Mouse (Mus musculus): ENCODE results near the gene Rab7b. TPM values are rescaled to one million over a fixed set of nuclear protein-coding genes. Genes with fewer than 3 reads are reported as not detected.

The Rab7b gene
- polyA plus RNA-seq, 1 experiment from 2014 or later: 1.6 TPM

DNA sequence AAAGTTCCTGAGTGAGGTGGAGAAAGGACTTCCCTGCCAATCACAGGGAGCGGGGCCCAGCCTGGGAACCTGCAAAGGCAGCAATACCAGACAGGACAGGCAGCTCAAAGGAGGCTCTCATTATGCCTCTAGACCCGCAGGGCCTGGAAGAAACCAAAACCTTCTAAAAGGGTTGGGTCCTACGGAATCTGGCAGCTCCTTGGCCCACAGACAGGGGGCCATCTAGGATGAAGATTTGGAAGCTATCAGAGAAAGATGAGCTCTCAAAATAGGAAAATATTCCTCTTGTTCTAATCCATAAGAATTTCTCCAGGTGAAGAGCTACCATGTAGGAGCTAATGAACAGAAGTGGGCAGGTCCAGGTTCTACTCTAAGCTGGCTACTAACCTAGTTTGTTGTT, 521 bp downstream of the Rab7b start:
- 82% methylated on average over 3 of the region's 3 CpGs for WGBS

DNA sequence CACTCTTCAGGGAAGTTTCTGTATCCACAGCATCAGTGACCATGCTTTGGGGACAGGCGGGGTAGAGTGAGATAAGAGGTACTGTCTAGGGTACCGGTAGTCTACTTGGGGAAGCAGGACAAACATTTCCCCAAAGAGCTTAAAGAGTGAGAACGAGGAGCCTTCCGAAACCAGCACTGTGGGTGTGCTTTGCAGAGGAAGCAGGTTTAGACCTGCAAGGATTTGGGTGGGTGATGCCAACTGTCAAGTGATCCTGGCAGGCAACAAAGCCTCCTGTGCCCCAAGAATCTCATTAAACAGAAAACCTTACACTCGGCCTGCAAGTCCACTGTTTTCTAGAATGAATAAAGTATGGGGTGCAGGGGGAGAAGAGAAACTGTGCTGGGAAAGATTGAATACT, 1.4 kb downstream of the Rab7b start:
- DNase-seq (no peak), ATAC-seq (ENCODE audit: low FRiP score, low TSS enrichment) (no peak)
- H3K9ac ChIP-seq (replicated peaks; ENCODE audit: low read length): no peak overlapping the region
- no peaks in the 10 kb centered on the region for H3K9me3 ChIP-seq (ENCODE audit: control insufficient read depth, low read length)
- no peaks in the 10 kb centered on the region for H3K27me3 ChIP-seq (ENCODE audit: control insufficient read depth, insufficient read depth, low read length)
- H3K4me3 ChIP-seq (replicated peaks; ENCODE audit: low read depth, low read length): no peak overlapping the region
- no peaks in the 10 kb centered on the region for H3K36me3 ChIP-seq (ENCODE audit: control insufficient read depth, insufficient read depth, low read length)
- no peak overlapping the region for H3K4me2 ChIP-seq (ENCODE audit: low read length)
- no peak overlapping the region for H3K27ac ChIP-seq (replicated peaks; ENCODE audit: low read depth, low read length)
- no peaks in the 10 kb centered on the region for H3K4me1 ChIP-seq (ENCODE audit: control insufficient read depth, insufficient read depth, low read length)
- 89% methylated on average over 5 of the region's 5 CpGs for whole genome bisulfite sequencing

More for the DNA sequence above, 521 bp downstream of the Rab7b start:
- DNase-seq (no peak), ATAC-seq (ENCODE audit: low FRiP score, low TSS enrichment) (no peak)
- no peaks in the 10 kb centered on the region for H3K36me3 ChIP-seq (ENCODE audit: control insufficient read depth, insufficient read depth, low read length)
- H3K4me3 ChIP-seq (replicated peaks; ENCODE audit: low read depth, low read length): no peak overlapping the region
- H3K4me1 ChIP-seq (ENCODE audit: control insufficient read depth, insufficient read depth, low read length): no peaks in the 10 kb centered on the region
- no peak overlapping the region for H3K9ac ChIP-seq (replicated peaks; ENCODE audit: low read length)
- no peaks in the 10 kb centered on the region for H3K27me3 ChIP-seq (ENCODE audit: control insufficient read depth, insufficient read depth, low read length)
- no peak overlapping the region for H3K4me2 ChIP-seq (ENCODE audit: low read length)
- H3K27ac ChIP-seq (replicated peaks; ENCODE audit: low read depth, low read length): no peak overlapping the region
- no peaks in the 10 kb centered on the region for H3K9me3 ChIP-seq (ENCODE audit: control insufficient read depth, low read length)

DNA sequence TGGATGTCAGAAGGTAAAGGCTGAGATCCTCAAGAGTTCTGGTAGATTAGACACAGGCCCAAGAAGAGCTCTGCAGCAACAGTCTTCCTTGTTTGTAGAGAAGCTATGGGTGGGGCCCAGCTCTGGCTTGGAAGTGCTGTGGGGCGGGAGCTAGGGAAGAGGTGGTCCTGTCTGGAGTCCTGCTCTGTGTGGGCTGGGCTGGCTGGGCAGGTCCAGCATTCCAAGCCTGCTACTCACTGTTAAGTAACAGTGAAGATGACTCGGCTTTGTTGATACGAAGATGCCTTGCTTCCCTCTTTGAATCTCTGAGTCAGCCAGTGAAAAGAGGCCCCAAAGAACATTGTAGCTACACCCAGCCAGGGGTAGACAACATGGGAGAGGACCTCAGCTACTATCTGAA, 1.9 kb downstream of the Rab7b start:
- no peaks in the 10 kb centered on the region for H3K36me3 ChIP-seq (ENCODE audit: control insufficient read depth, insufficient read depth, low read length)
- WGBS: 68% methylated on average over 3 of the region's 3 CpGs
- H3K4me3 ChIP-seq (replicated peaks; ENCODE audit: low read depth, low read length): no peak overlapping the region
- DNase-seq (no peak), ATAC-seq (ENCODE audit: low FRiP score, low TSS enrichment) (no peak)
- no peak overlapping the region for H3K4me2 ChIP-seq (ENCODE audit: low read length)
- H3K27ac ChIP-seq (replicated peaks; ENCODE audit: low read depth, low read length): no peak overlapping the region
- no peaks in the 10 kb centered on the region for H3K4me1 ChIP-seq (ENCODE audit: control insufficient read depth, insufficient read depth, low read length)
- no peaks in the 10 kb centered on the region for H3K27me3 ChIP-seq (ENCODE audit: control insufficient read depth, insufficient read depth, low read length)
- no peak overlapping the region for H3K9ac ChIP-seq (replicated peaks; ENCODE audit: low read length)
- no peaks in the 10 kb centered on the region for H3K9me3 ChIP-seq (ENCODE audit: control insufficient read depth, low read length)

DNA sequence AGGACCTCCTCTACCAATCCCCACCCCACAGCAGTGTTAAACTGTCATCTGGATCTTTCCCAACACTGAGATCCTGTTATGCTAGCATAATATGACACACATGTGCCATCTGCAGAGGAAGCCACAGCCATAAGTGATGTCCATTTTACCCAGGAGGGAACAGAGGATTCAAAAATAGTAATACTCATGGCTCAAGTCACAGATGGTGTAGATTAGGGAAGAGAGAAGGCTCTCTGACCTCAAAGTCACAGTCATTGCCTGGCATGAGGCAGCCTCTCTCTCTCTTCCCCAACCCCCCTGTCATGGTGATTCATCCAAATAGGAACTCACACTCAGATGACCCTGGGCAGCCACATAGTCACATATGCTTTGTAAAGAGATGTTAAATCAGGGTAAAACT, 2.9 kb downstream of the Rab7b start:
- Histone ChIP-seq H3K36me3 (ENCODE audit: control insufficient read depth, insufficient read depth, low read length) (no peaks in the 10 kb centered on the region), H3K9me3 (ENCODE audit: control insufficient read depth, low read length) (no peaks in the 10 kb centered on the region), H3K4me3 (replicated peaks; ENCODE audit: low read depth, low read length) (no peak overlapping the region)

DNA sequence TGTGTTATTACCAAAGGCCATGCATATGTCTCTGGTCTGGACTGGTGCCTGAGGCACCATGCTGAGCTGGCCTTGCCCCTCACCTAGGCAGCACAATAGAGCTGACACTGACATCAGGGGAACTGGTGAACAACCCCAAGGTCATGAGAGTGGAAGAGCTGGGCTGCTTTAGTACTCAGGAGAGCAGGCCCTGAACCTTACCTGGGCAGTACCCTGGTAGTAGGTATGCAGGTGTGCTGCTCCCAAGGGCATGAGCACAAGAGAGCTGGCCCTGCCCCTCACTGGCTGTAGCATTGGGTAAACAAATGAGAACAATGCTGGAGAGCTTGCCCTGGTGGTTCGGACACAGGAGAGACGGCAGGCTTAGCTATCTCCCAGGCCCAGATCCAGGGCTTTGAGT, 6.8 kb downstream of the Rab7b start:
- no peaks in the 10 kb centered on the region for H3K9me3 ChIP-seq (ENCODE audit: control insufficient read depth, low read length)
- no peaks in the 10 kb centered on the region for H3K36me3 ChIP-seq (ENCODE audit: control insufficient read depth, insufficient read depth, low read length)
- ATAC-seq (ENCODE audit: low FRiP score, low TSS enrichment) (no peak), DNase-seq (no peak)
- H3K27ac ChIP-seq (replicated peaks; ENCODE audit: low read depth, low read length): no peak overlapping the region
- no peaks in the 10 kb centered on the region for H3K27me3 ChIP-seq (ENCODE audit: control insufficient read depth, insufficient read depth, low read length)
- 85% methylated on average over 2 of the region's 2 CpGs for WGBS
- no peak overlapping the region for H3K9ac ChIP-seq (replicated peaks; ENCODE audit: low read length)
- no peaks in the 10 kb centered on the region for H3K4me1 ChIP-seq (ENCODE audit: control insufficient read depth, insufficient read depth, low read length)
- H3K4me3 ChIP-seq (replicated peaks; ENCODE audit: low read depth, low read length): no peak overlapping the region
- H3K4me2 ChIP-seq (ENCODE audit: low read length): no peak overlapping the region

More for the DNA sequence above, 2.9 kb downstream of the Rab7b start:
- Histone ChIP-seq H3K9ac (replicated peaks; ENCODE audit: low read length) (no peak overlapping the region), H3K27ac (replicated peaks; ENCODE audit: low read depth, low read length) (no peak overlapping the region), H3K4me1 (ENCODE audit: control insufficient read depth, insufficient read depth, low read length) (no peaks in the 10 kb centered on the region), H3K4me2 (ENCODE audit: low read length) (no peak overlapping the region), H3K27me3 (ENCODE audit: control insufficient read depth, insufficient read depth, low read length) (no peaks in the 10 kb centered on the region)
- ATAC-seq (ENCODE audit: low FRiP score, low TSS enrichment): no peak
- no peak for DNase-seq

DNA sequence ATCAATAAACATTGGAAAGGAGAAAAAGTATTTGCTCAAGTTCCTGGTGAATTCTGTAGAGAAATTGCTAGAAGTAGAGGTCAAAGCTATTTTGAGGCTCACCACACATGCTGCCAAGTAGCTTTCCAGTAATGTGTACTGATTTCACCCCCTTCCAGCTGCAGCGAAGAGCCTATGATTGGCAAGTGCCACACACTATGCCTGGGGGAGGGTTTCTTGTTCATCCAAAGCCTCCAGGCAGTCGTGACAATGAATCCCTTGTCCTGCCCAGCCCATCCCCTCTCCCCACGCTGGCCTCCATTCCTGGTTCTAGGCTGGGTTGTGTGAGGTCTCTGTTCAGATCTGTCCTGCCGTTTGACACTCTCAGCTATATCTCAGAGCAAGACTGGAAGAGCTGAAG, 7.8 kb downstream of the Rab7b start:
- ATAC-seq (ENCODE audit: low FRiP score, low TSS enrichment) (no peak), DNase-seq (no peak)
- WGBS: 52% methylated on average over 4 of the region's 4 CpGs
- Histone ChIP-seq H3K9me3 (ENCODE audit: control insufficient read depth, low read length) (no peaks in the 10 kb centered on the region), H3K4me1 (ENCODE audit: control insufficient read depth, insufficient read depth, low read length) (no peaks in the 10 kb centered on the region), H3K27ac (replicated peaks; ENCODE audit: low read depth, low read length) (no peak overlapping the region), H3K9ac (replicated peaks; ENCODE audit: low read length) (no peak overlapping the region), H3K27me3 (ENCODE audit: control insufficient read depth, insufficient read depth, low read length) (no peaks in the 10 kb centered on the region), H3K4me2 (ENCODE audit: low read length) (no peak overlapping the region), H3K4me3 (replicated peaks; ENCODE audit: low read depth, low read length) (no peak overlapping the region), H3K36me3 (ENCODE audit: control insufficient read depth, insufficient read depth, low read length) (no peaks in the 10 kb centered on the region)

DNA sequence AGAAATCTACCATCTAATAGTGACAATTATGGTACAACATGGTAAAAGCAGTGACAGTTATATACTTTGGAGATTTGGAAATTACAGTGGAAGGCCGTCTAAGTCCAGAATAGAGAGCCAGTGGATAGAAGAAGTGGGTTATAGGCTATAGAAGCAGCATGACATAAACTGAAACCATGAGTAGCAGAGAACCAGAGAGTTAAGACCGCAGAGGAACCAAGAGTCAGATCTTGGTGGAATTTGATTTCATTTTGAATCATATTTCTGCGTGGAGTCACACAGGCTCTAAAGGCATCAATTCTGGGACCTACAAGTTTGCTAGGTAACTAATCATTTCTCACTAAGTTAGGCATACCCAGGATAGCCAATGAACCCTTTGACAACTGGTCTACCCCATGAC, 10.3 kb downstream of the Rab7b start:
- WGBS: 94% methylated on average over 3 of the region's 3 CpGs
- no peak for ATAC-seq (ENCODE audit: low FRiP score, low TSS enrichment)
- Histone ChIP-seq H3K27ac (replicated peaks; ENCODE audit: low read depth, low read length) (no peak overlapping the region), H3K36me3 (ENCODE audit: control insufficient read depth, insufficient read depth, low read length) (no peaks in the 10 kb centered on the region), H3K4me3 (replicated peaks; ENCODE audit: low read depth, low read length) (no peak overlapping the region), H3K4me2 (ENCODE audit: low read length) (no peak overlapping the region), H3K9ac (replicated peaks; ENCODE audit: low read length) (no peak overlapping the region), H3K27me3 (ENCODE audit: control insufficient read depth, insufficient read depth, low read length) (no peaks in the 10 kb centered on the region), H3K4me1 (ENCODE audit: control insufficient read depth, insufficient read depth, low read length) (no peaks in the 10 kb centered on the region), H3K9me3 (ENCODE audit: control insufficient read depth, low read length) (no peaks in the 10 kb centered on the region)
- no peak for DNase-seq

DNA sequence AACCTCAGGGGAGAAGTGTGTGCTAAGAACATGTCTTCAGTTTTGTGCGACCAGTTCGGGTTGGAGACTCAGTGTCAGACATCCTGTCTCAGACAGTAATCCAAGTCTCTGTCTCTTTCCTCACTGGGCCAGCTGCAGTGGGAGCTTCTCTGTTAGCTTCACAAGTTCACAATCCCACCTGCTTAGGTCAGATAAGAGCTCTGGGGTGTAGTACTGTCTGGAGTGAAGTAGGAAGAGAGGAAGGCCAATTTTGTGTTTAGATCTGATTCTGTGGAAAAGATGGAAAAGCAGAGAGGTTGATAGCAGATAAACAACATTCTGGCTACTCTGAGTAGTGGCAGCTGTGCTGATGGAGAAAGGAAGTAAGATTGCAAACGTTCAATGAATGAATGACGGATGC, 11.1 kb downstream of the Rab7b start:
- DNase-seq (no peak), ATAC-seq (ENCODE audit: low FRiP score, low TSS enrichment) (no peak)
- Histone ChIP-seq H3K4me2 (ENCODE audit: low read length) (no peak overlapping the region), H3K4me1 (ENCODE audit: control insufficient read depth, insufficient read depth, low read length) (no peaks in the 10 kb centered on the region), H3K9ac (replicated peaks; ENCODE audit: low read length) (no peak overlapping the region), H3K27ac (replicated peaks; ENCODE audit: low read depth, low read length) (no peak overlapping the region), H3K36me3 (ENCODE audit: control insufficient read depth, insufficient read depth, low read length) (no peaks in the 10 kb centered on the region), H3K27me3 (ENCODE audit: control insufficient read depth, insufficient read depth, low read length) (no peaks in the 10 kb centered on the region), H3K9me3 (ENCODE audit: control insufficient read depth, low read length) (no peaks in the 10 kb centered on the region), H3K4me3 (replicated peaks; ENCODE audit: low read depth, low read length) (no peak overlapping the region)
- WGBS: 87% methylated on average over 4 of the region's 4 CpGs

DNA sequence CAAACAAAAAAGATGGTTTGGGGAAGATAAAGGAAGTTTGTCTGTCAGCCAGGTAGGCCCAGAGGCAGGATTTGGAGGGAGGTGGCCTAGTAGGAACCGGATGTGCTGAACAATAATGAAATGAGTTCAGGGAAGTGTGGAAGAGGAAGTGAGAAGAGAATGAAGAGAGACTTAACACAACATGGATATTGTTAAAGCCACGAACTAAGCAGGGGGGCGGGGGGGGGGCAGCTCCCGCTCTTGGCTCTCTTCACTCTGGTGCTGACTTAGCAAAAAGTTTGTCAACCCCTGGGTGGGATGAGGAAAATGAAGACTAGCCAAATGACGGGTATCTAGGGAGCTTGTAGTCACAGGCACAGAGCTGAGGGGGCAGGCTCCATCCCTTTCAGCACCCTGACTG, 12.0 kb downstream of the Rab7b start:
- Histone ChIP-seq H3K4me2 (ENCODE audit: low read length) (no peak overlapping the region), H3K27me3 (ENCODE audit: control insufficient read depth, insufficient read depth, low read length) (no peaks in the 10 kb centered on the region), H3K4me1 (ENCODE audit: control insufficient read depth, insufficient read depth, low read length) (no peaks in the 10 kb centered on the region), H3K4me3 (replicated peaks; ENCODE audit: low read depth, low read length) (no peak overlapping the region), H3K36me3 (ENCODE audit: control insufficient read depth, insufficient read depth, low read length) (no peaks in the 10 kb centered on the region), H3K27ac (replicated peaks; ENCODE audit: low read depth, low read length) (no peak overlapping the region), H3K9ac (replicated peaks; ENCODE audit: low read length) (no peak overlapping the region), H3K9me3 (ENCODE audit: control insufficient read depth, low read length) (no peaks in the 10 kb centered on the region)
- WGBS: 75% methylated on average over 5 of the region's 5 CpGs
- ATAC-seq (ENCODE audit: low FRiP score, low TSS enrichment) (no peak), DNase-seq (no peak)
